Mouse (Mus musculus): ENCODE data around the gene Nrxn3.

Gene Nrxn3

GRCm38 (mm10) chr12:89977479-89977878, 1254.8 kb downstream of the Nrxn3 start:
- no peak for DNase-seq

GRCm38 (mm10) chr12:89979190-89979589, 1256.5 kb downstream of the Nrxn3 start:
- DNase-seq = no peak

DNA sequence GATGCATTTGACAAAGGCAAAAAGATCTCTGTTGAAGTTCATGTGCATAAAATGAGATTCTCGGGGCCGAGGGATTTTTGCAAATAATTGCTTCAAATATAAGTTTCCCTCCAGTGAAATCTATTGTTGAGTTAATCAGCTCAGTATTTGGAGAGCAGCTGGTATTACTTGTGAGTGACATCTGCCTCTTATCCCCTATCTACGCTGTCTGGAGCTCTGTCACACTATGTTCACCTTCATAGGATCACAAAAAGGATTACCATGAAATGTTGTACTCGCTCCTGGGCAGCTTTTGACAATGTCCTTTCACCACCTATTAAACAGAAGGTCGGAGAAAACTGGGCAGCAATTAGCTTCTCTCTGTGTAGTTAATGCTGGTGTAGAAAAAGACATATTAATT, 1259.8 kb downstream of the Nrxn3 start:
- DNase-seq = no peak

GRCm38 (mm10) chr12:89983399-89983798, 1260.7 kb downstream of the Nrxn3 start:
- no peak for DNase-seq

DNA sequence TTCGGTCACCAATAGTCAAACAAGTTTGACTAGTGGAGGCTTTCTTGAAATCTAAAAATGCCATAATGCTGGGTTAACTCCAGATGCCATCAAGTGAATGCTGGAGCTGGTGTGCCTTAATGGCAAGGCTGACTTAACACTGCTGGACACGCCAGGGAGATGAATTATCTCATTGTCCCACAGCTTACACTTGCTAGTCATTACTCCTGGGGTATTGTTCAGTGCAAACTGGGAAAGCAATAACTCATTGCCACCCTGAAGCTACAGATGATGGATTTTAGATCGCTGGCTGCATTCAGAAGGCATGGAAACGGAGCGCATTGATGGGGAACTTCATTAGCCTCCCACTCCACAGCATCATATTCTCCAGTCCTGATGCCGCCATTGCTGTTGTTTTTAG, 1263.5 kb downstream of the Nrxn3 start:
- no peak for DNase-seq

DNA sequence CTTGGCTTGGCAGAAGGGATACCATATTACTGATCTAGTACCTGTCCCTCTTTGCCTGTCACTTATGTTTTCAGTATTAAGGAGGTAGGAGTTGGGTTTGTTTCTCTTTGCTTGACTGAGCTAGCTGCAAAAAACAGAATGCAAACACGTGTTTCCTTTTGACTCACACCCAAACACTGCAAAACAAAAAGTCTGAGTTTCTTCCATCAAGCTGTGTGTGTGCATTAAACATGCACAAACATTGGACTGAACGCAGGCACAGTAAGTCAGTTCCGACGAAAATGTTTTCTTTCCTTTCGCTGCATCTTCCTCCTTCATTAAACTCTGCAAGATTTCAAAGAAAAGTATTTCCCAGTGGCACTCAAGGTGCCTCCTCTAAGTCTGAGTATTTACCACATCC, 1270.6 kb downstream of the Nrxn3 start:
- no peak for DNase-seq

DNA sequence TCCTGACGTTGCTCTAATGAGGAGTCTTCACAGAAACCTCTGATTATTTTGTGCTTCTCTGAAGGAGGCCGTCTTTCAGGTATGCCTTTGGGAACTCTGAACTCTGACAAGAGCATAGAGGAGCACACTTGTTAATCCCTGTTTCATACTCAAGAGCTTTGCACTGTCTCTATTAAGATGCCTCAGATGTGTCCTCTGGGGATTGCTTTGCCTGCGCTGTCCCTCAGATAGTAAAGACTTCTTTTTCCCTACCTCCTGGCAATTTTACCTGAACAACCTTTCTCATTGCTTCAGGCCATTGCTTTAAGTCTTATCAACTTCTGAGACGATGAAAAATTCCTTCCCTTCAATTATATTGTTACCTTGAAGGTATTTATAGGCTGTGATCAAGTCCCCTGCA, 1272.7 kb downstream of the Nrxn3 start:
- no peak for DNase-seq

- DNase-seq = no peak
These were observed 1287.6 kb downstream of the Nrxn3 start for GRCm38 (mm10) chr12:90010280-90010679.

- no peak for DNase-seq
These were observed 1291.3 kb downstream of the Nrxn3 start for GRCm38 (mm10) chr12:90013958-90014357.

GRCm38 (mm10) chr12:90027023-90027422, 1304.3 kb downstream of the Nrxn3 start:
- DNase-seq = no peak

DNA sequence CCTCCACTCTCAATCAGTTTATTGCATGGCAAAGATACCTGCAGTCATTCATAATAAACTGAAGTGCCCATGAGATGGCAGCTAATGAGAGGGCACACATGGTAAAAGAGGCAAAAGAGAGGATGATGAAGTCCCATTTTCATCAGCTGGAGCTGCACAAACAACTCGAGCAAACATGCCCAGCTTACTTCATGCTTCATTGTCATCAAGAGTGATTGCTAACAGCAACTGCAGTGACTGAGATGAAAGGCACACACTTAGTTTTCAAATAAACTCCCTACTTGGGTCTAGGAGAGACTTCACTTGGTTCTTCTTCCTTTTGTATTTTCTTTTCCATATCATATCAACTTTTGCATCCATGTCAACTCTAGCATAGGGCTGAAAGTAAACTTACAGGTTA, 1318.4 kb downstream of the Nrxn3 start:
- no peak for DNase-seq

DNA sequence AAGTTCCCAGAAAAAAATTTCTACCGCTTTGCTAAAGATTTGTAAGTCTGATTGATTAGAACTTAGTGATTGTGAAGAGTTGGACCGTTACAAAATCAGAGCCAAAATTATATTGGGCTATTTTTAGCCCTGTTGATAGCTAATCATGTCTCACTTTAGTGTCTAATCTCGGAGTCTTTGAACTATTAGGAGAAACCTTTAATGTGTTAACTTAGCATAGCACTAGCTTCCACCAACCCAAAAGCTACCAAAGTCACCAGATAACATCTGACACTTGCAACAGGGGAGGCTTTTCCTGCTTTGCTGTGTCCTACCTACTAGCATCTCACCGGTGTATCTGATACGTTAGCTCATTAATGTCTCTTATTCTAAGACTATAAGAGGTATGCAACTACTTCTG, 1333.6 kb downstream of the Nrxn3 start:
- no peak for DNase-seq

DNA sequence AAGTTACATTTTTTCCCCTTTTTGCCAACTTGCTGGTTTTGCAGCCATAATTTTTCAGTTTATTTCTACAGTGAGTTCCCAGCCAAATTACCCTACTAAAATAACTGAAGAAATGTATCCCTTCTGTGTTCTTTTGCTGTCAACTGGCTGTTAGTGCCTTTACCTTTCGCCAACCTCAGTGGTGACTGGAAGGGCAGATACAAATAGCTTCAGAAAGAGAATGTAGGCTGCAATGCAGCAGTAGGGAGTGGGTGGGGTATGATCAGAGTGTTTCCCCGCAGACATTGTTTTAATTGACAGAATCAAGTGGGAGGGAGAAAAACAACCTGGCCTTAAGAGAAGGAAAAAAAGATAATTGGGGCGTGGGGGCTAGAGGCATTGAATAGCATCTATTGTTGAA, 1337.1 kb downstream of the Nrxn3 start:
- no peak for DNase-seq

- no peak for DNase-seq
These were observed 1338.6 kb downstream of the Nrxn3 start for GRCm38 (mm10) chr12:90061312-90061711.

DNA sequence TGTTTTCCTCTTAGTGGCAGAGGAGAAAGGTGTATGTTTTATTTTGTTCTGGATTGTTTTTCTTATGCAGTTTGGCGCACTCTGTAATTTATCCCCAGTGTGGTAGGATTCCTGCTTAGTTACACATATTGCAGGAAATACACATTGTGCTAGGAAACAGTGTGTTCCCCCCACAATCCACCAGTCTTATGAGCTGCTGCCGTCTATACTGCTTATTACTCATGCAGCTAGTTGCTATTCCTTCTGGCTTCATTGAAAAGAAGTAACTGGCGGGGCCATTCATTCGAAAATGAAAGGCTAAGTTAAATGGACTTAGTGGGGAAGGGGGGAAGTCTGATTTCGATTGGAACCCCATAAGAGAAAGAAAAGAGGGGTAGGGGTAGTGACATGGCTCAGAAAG, 1339.5 kb downstream of the Nrxn3 start:
- no peak for DNase-seq

- no peak for DNase-seq
These were observed 1340.8 kb downstream of the Nrxn3 start for GRCm38 (mm10) chr12:90063443-90063842.

- no peak for DNase-seq
These were observed 1363.2 kb downstream of the Nrxn3 start for GRCm38 (mm10) chr12:90085862-90086261.

DNA sequence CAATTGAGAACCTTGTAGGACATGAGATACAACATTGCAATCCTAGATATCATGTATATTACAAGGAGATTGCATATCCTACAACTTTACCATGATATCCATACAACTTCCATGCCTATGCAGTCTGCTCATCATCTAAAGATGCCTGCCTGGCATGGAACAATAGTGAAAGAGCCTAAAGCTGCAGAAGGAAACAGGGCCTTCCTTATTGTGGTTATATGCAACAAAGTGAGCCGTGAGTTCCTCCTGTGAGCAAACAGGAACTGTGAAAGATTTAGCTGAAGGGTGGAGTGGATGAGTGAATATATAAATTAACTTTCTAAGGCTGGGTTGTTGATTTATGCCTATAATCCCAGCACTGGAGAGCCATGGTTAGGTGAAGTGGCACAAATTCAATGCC, 1373.1 kb downstream of the Nrxn3 start:
- DNase-seq = no peak

- DNase-seq = no peak
These were observed 1390.7 kb downstream of the Nrxn3 start for GRCm38 (mm10) chr12:90113351-90113791.

GRCm38 (mm10) chr12:90131927-90132869, 1409.5 kb downstream of the Nrxn3 start:
- no peak for DNase-seq

DNA sequence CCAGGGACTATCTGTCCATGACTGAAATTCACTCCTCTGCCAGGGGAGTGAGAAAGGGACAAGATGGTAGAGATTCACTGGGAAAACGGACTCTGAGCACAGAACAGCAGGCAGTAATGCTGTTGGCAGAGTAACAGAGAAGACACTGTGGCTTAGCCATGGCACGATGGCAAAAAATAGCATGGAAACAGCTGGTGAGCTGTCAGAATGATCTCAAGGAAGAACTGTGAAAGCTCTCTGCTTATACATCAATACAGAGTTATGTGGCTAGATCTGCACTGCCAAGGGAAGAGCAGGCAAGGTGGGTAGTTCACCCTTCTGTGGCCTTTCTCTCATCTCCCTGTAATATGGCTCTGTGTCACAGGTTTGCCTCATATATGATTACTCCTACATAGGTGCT, 1419.3 kb downstream of the Nrxn3 start:
- DNase-seq = no peak

GRCm38 (mm10) chr12:90144247-90144646, 1421.6 kb downstream of the Nrxn3 start:
- DNase-seq = no peak

- DNase-seq = no peak
These were observed 1435.6 kb downstream of the Nrxn3 start for GRCm38 (mm10) chr12:90158131-90158772.

- no peak for DNase-seq
These were observed 1437.2 kb downstream of the Nrxn3 start for GRCm38 (mm10) chr12:90159911-90160310.

All from kidney, adult 9 months (tissue).